Comparison of ENCODE assay signal across 9 mouse cellular contexts in genomic region chr5:136016014-136016876, GRCm38 (mm10). TPM values are rescaled to one million over a fixed set of nuclear protein-coding genes. Genes with fewer than 3 reads are reported as not detected.
DNase-seq lines count a peak whose midpoint lies in the region; ATAC-seq and TF ChIP-seq lines count a peak whose summit lies in the region.
"Had no signal": no experiment of that assay in that cellular context is flagged by ENCODE, and none has a peak within 500 bp of the region (broad histone marks: within the 10 kb centered on the region; RNA-seq: fewer than 3 reads in every experiment).

No protein-coding gene starts in this region.

- no peak for TF ChIP-seq EP300 in lung, postnatal 0 days (IDR thresholded peaks at IDR 0.05)

- peaks cover 18% of the 10 kb centered on the region for H3K36me3 ChIP-seq in lung, embryonic 15.5 days
- peaks cover 5% of the 10 kb centered on the region for H3K36me3 ChIP-seq in heart, embryonic 16.5 days (ENCODE audit: control insufficient read depth, insufficient read depth)
- peaks cover 9% of the 10 kb centered on the region; the same call in 1 of the 2 replicates for H3K36me3 ChIP-seq in lung, postnatal 0 days (ENCODE audit: insufficient read depth, low read length)

- TF ChIP-seq CTCF in lung, postnatal 0 days (IDR thresholded peaks at IDR 0.05): no peak

- no peak overlapping the region for H3K9ac ChIP-seq in lung, embryonic 15.5 days
- peak overlapping the region; percentile 45; the same call in 1 of the 2 replicates for H3K9ac ChIP-seq in heart, embryonic 16.5 days (ENCODE audit: low read length)
- H3K9ac ChIP-seq in lung, postnatal 0 days (replicated peaks; ENCODE audit: low read depth): no peak overlapping the region

- H3K4me3 ChIP-seq in lung, embryonic 15.5 days: no peak overlapping the region
- H3K4me3 ChIP-seq in heart, embryonic 16.5 days (ENCODE audit: low read length): no peak overlapping the region
- H3K4me3 ChIP-seq in lung, postnatal 0 days (ENCODE audit: low read depth, low read length): no peak overlapping the region

- WGBS in lung, embryonic 15.5 days: 63% methylated on average over 10 of the region's 10 CpGs
- WGBS in heart, embryonic 16.5 days: 47% methylated on average over 10 of the region's 10 CpGs
- WGBS in lung, postnatal 0 days: 58% methylated on average over 10 of the region's 10 CpGs

- H3K27ac ChIP-seq in lung, embryonic 15.5 days: peak overlapping the region; percentile 67
- H3K27ac ChIP-seq in heart, embryonic 16.5 days (ENCODE audit: low read length): peak overlapping the region; percentile 85
- H3K27ac ChIP-seq in lung, postnatal 0 days (ENCODE audit: low read length): peak overlapping the region; percentile 76

- peaks cover 22% of the 10 kb centered on the region for H3K4me1 ChIP-seq in lung, embryonic 15.5 days
- peaks cover 51% of the 10 kb centered on the region for H3K4me1 ChIP-seq in heart, embryonic 16.5 days (ENCODE audit: control insufficient read depth, insufficient read depth, low read length)
- peaks cover 2% of the 10 kb centered on the region for H3K4me1 ChIP-seq in lung, postnatal 0 days (ENCODE audit: insufficient read depth, low read depth, low read length)

- peak; percentile 40; the same call in 1 of the 2 replicates for ATAC-seq in lung, embryonic 15.5 days (ENCODE audit: borderline replicate concordance, extremely low read depth, low FRiP score, low TSS enrichment)
- ATAC-seq in heart, embryonic 16.5 days (replicated peaks; ENCODE audit: extremely low read depth, insufficient read depth, low FRiP score): no peak
- ATAC-seq in lung, postnatal 0 days: peak; percentile 11
- no peak for ATAC-seq in frontal cortex, adult (ENCODE audit: low TSS enrichment)

- no peak overlapping the region for H3K4me2 ChIP-seq in lung, embryonic 15.5 days
- peak overlapping the region; percentile 38; the same call in 1 of the 2 replicates for H3K4me2 ChIP-seq in heart, embryonic 16.5 days (ENCODE audit: low read depth, low read length)
- no peak overlapping the region for H3K4me2 ChIP-seq in lung, postnatal 0 days (replicated peaks; ENCODE audit: low read depth, low read length)

- no peaks in the 10 kb centered on the region for H3K27me3 ChIP-seq in lung, embryonic 15.5 days
- H3K27me3 ChIP-seq in heart, embryonic 16.5 days (ENCODE audit: control insufficient read depth, insufficient read depth, low read length): no peaks in the 10 kb centered on the region
- no peaks in the 10 kb centered on the region for H3K27me3 ChIP-seq in lung, postnatal 0 days (replicated peaks; ENCODE audit: insufficient read depth, low read length)

- no peaks in the 10 kb centered on the region for H3K9me3 ChIP-seq in lung, embryonic 15.5 days
- no peaks in the 10 kb centered on the region for H3K9me3 ChIP-seq in heart, embryonic 16.5 days (replicated peaks; ENCODE audit: control insufficient read depth, low read length)
- no peaks in the 10 kb centered on the region for H3K9me3 ChIP-seq in lung, postnatal 0 days (ENCODE audit: low read length)

- DNase-seq in lung, postnatal 10 days: no peak
- peak; percentile 74 for DNase-seq in adrenal gland, adult 2 months
- peak; percentile 44 for DNase-seq in lung, postnatal 0 days (ENCODE audit: low spot score)
- no peak for DNase-seq in cerebellum, adult 8-10 months
- no peak for DNase-seq in gastrocnemius, adult 8-10 months (ENCODE audit: low spot score in 2 of 2)

RNA-seq across cellular contexts. Expression of gene Dtx2, which starts 21.6 kb away (rescaled TPM):
- 23.8 TPM in 2 replicates for polyA plus RNA-seq in lung, embryonic 15.5 days (2015; fragmentation: Nextera tagmentation; extraction: Ambion mirVana)
- total RNA-seq in adrenal gland, adult 2 months (2021): 10 to 100 TPM; 13.6 to 19.0 TPM
- polyA plus RNA-seq in adrenal gland, adult 2 months (2012; rRNA removed): 30.1 and 34.3 TPM in 2 replicates
- 21.8 and 22.5 TPM in 2 replicates for polyA plus RNA-seq in heart, embryonic 16.5 days (2015; fragmentation: Nextera tagmentation; extraction: Ambion mirVana)
- 18.9 and 21.6 TPM in 2 replicates for polyA plus RNA-seq in lung, postnatal 0 days (2015; fragmentation: Nextera tagmentation; extraction: Ambion mirVana)
- total RNA-seq in gastrocnemius, adult 8-10 months (2022): 1 to 10 TPM; 6.4 to 7.8 (median 7.1) TPM

RNA-seq across cellular contexts. Expression of gene Upk3b, which starts 22.1 kb away (rescaled TPM):
- polyA plus RNA-seq in lung, embryonic 15.5 days (2015; fragmentation: Nextera tagmentation; extraction: Ambion mirVana): 22.5 and 27.8 TPM in 2 replicates
- 10 to 100 TPM in 1 of 2 experiments, 1 to 10 TPM in 1; 8.8 to 10.8 TPM for total RNA-seq in adrenal gland, adult 2 months (2021)
- polyA plus RNA-seq in adrenal gland, adult 2 months (2012; rRNA removed): 8.5 and 8.9 TPM in 2 replicates
- polyA plus RNA-seq in heart, embryonic 16.5 days (2015; fragmentation: Nextera tagmentation; extraction: Ambion mirVana): 26.7 and 28.7 TPM in 2 replicates
- 35.7 and 38.8 TPM in 2 replicates for polyA plus RNA-seq in lung, postnatal 0 days (2015; fragmentation: Nextera tagmentation; extraction: Ambion mirVana)
- total RNA-seq in gastrocnemius, adult 8-10 months (2022): not detected
- total RNA-seq: layer of hippocampus, postnatal 25 days had no signal

RNA-seq across cellular contexts. Expression of gene Zp3, which starts 36.3 kb away (rescaled TPM):
- not detected in 2 replicates for polyA plus RNA-seq in lung, embryonic 15.5 days (2015; fragmentation: Nextera tagmentation; extraction: Ambion mirVana)
- total RNA-seq in adrenal gland, adult 2 months (2021): not detected
- polyA plus RNA-seq in adrenal gland, adult 2 months (2012; rRNA removed): not detected in 2 replicates
- not detected in 2 replicates for polyA plus RNA-seq in heart, embryonic 16.5 days (2015; fragmentation: Nextera tagmentation; extraction: Ambion mirVana)
- polyA plus RNA-seq in lung, postnatal 0 days (2015; fragmentation: Nextera tagmentation; extraction: Ambion mirVana): 0.24 and 0.35 TPM in 2 replicates
- not detected for total RNA-seq in gastrocnemius, adult 8-10 months (2022)
- total RNA-seq: layer of hippocampus, postnatal 25 days had no signal

RNA-seq across cellular contexts. Expression of gene Upk3bl, which starts 38.0 kb away (rescaled TPM):
- 4.2 and 5.1 TPM in 2 replicates for polyA plus RNA-seq in lung, embryonic 15.5 days (2015; fragmentation: Nextera tagmentation; extraction: Ambion mirVana)
- total RNA-seq in adrenal gland, adult 2 months (2021): under 1 TPM in 1 of 2 experiments, not detected in 1; 0.35 TPM
- 0.30 TPM in 1 of 2 replicates, not detected in the other for polyA plus RNA-seq in adrenal gland, adult 2 months (2012; rRNA removed)
- 1.2 and 2.6 TPM in 2 replicates for polyA plus RNA-seq in heart, embryonic 16.5 days (2015; fragmentation: Nextera tagmentation; extraction: Ambion mirVana)
- polyA plus RNA-seq in lung, postnatal 0 days (2015; fragmentation: Nextera tagmentation; extraction: Ambion mirVana): 1.1 and 1.2 TPM in 2 replicates
- total RNA-seq in gastrocnemius, adult 8-10 months (2022): not detected
- total RNA-seq: layer of hippocampus, postnatal 25 days had no signal

RNA-seq across cellular contexts. Expression of gene Ssc4d, which starts 41.9 kb away (rescaled TPM):
- polyA plus RNA-seq in lung, embryonic 15.5 days (2015; fragmentation: Nextera tagmentation; extraction: Ambion mirVana): 3.2 and 3.5 TPM in 2 replicates
- total RNA-seq in adrenal gland, adult 2 months (2021): 1 to 10 TPM; 2.8 to 3.1 TPM
- 4.3 and 11.1 TPM in 2 replicates for polyA plus RNA-seq in adrenal gland, adult 2 months (2012; rRNA removed)
- 0.45 and 0.91 TPM in 2 replicates for polyA plus RNA-seq in heart, embryonic 16.5 days (2015; fragmentation: Nextera tagmentation; extraction: Ambion mirVana)
- polyA plus RNA-seq in lung, postnatal 0 days (2015; fragmentation: Nextera tagmentation; extraction: Ambion mirVana): 1.8 and 2.5 TPM in 2 replicates
- under 1 TPM in 3 of 4 experiments, not detected in 1; 0.29 to 0.65 (median 0.53) TPM for total RNA-seq in gastrocnemius, adult 8-10 months (2022)

Comparison
In these comparisons a context has a peak if more than half of its experiments do, and no peak if none do; other contexts are left out.
1. DNase-seq: peak in adrenal gland, adult 2 months (single experiment) and lung, postnatal 0 days (single experiment); none in lung, postnatal 10 days (single experiment), cerebellum, adult 8-10 months (single experiment) and gastrocnemius, adult 8-10 months (0 of 2).
2. ATAC-seq: peak in lung, embryonic 15.5 days (single experiment) and lung, postnatal 0 days (single experiment); none in heart, embryonic 16.5 days (single experiment) and frontal cortex, adult (single experiment).
3. Peak in every context shown above with its lines, with median percentiles within 50 percentile points of each other: H3K27ac ChIP-seq.